Mouse (Mus musculus) C2C12 (cell line): ENCODE measurements at regions not wholly inside any gene's neighbourhood (a gene's known extent, or its start where the extent isn't known, plus 50 kb on each side); places are given as distances from the start of the nearest gene placed in this dataset.

Experiments
- H3K27me3 ChIP-seq: one replicate; pipeline ENCODE4 v1.6.1; 2011; ENCODE audit not compliant: control insufficient read depth, insufficient read depth, insufficient read length
- H3K36me3 ChIP-seq: one replicate; pipeline ENCODE4 v1.6.1; 2011; ENCODE audit not compliant: control insufficient read depth, insufficient read depth
- H3K4me3 ChIP-seq: one replicate; pipeline ENCODE4 v1.5.1; 2011; ENCODE audit warnings: mild to moderate bottlenecking, control low read depth; ENCODE audit not compliant: poor library complexity, insufficient read depth, severe bottlenecking
- H3K79me2 ChIP-seq: one replicate; pipeline ENCODE4 v1.6.1; 2011; ENCODE audit not compliant: control insufficient read depth, insufficient read depth
- H3K79me3 ChIP-seq: one replicate; pipeline ENCODE4 v1.6.1; 2011; ENCODE audit warnings: low read depth, control low read depth
- H3ac ChIP-seq: one replicate; pipeline ENCODE3; 2011; ENCODE audit warnings: low read depth; ENCODE audit not compliant: control insufficient read depth, insufficient read length
- CEBPB ChIP-seq: IDR thresholded peaks from one replicate; pipeline ENCODE4 v1.6.1; 2011; ENCODE audit warnings: low read depth, mild to moderate bottlenecking, control low read depth, moderate library complexity
- CTCF ChIP-seq: IDR thresholded peaks from one replicate; pipeline ENCODE4 v1.5.1; 2011; ENCODE audit not compliant: control insufficient read depth, insufficient read depth, insufficient read length
- FOSL1 ChIP-seq: IDR thresholded peaks from one replicate; pipeline ENCODE4 v1.8.0; 2011; ENCODE audit warnings: mild to moderate bottlenecking, low read length; ENCODE audit not compliant: poor library complexity, insufficient read depth, severe bottlenecking
- MAX ChIP-seq: IDR thresholded peaks from one replicate; pipeline ENCODE4 v1.6.1; 2011; ENCODE audit warnings: mild to moderate bottlenecking, control low read depth
- MYOD1 ChIP-seq: IDR thresholded peaks from one replicate; pipeline ENCODE4 v1.6.1; 2011; ENCODE audit warnings: low read depth; ENCODE audit not compliant: control insufficient read depth, insufficient read length
- MYOG ChIP-seq: IDR thresholded peaks from one replicate; pipeline ENCODE4 v1.6.1; 2011; ENCODE audit not compliant: control insufficient read depth, insufficient read length; ENCODE audit errors: extremely low read depth
- USF1 ChIP-seq: IDR thresholded peaks from one replicate; pipeline ENCODE4 v1.6.1; 2011; ENCODE audit warnings: low read depth, mild to moderate bottlenecking, control low read depth, moderate library complexity

- H3K27me3 ChIP-seq, result no peaks in the 10 kb centered on the region
- TF ChIP-seq MYOD1 (no peak), USF1 (no peak), CEBPB (no peak), MAX (no peak), CTCF (no peak), MYOG (no peak), FOSL1 (no peak)
- H3ac ChIP-seq, result no peak overlapping the region
- no peak overlapping the region for H3K4me3 ChIP-seq
- no peaks in the 10 kb centered on the region for H3K79me3 ChIP-seq
- no peaks in the 10 kb centered on the region for H3K36me3 ChIP-seq
- H3K79me2 ChIP-seq, result no peaks in the 10 kb centered on the region
Observed at GRCm38 (mm10) chr11:113014186-113015010, 232.4 kb downstream of the Sox9 start.

- H3K36me3 ChIP-seq, result no peaks in the 10 kb centered on the region
- H3K79me2 ChIP-seq, result no peaks in the 10 kb centered on the region
- H3K79me3 ChIP-seq, result no peaks in the 10 kb centered on the region
- H3K4me3 ChIP-seq, result no peak overlapping the region
- TF ChIP-seq MYOG, result no peak
- TF ChIP-seq USF1, result no peak
- no peak for TF ChIP-seq MYOD1
- no peak for TF ChIP-seq CTCF
- TF ChIP-seq FOSL1, result no peak
- no peak for TF ChIP-seq MAX
- no peak for TF ChIP-seq CEBPB
- H3ac ChIP-seq, result no peak overlapping the region
- H3K27me3 ChIP-seq, result no peaks in the 10 kb centered on the region
Observed at GRCm38 (mm10) chr11:113015686-113016304, 233.8 kb downstream of the Sox9 start.

- TF ChIP-seq FOSL1 (no peak), CTCF (no peak), CEBPB (no peak), MYOD1 (no peak), MYOG (no peak), USF1 (no peak), MAX (no peak)
- Histone ChIP-seq H3K79me3 (no peaks in the 10 kb centered on the region), H3K27me3 (no peaks in the 10 kb centered on the region), H3ac (no peak overlapping the region), H3K79me2 (no peaks in the 10 kb centered on the region), H3K4me3 (no peak overlapping the region), H3K36me3 (no peaks in the 10 kb centered on the region)
Observed at GRCm38 (mm10) chr11:113016801-113017715, 235.0 kb downstream of the Sox9 start.

GRCm38 (mm10) chr11:113021533-113021932 is 239.5 kb downstream of the Sox9 start:
- no peaks in the 10 kb centered on the region for H3K36me3 ChIP-seq
- H3K4me3 ChIP-seq, result no peak overlapping the region
- H3K27me3 ChIP-seq, result no peaks in the 10 kb centered on the region
- TF ChIP-seq FOSL1 (no peak), CTCF (no peak), MYOG (no peak), CEBPB (no peak), MYOD1 (no peak), USF1 (no peak), MAX (no peak)
- no peaks in the 10 kb centered on the region for H3K79me3 ChIP-seq
- no peaks in the 10 kb centered on the region for H3K79me2 ChIP-seq
- H3ac ChIP-seq, result no peak overlapping the region

GRCm38 (mm10) chr11:113026994-113027393 is 245.0 kb downstream of the Sox9 start:
- no peak for TF ChIP-seq USF1
- TF ChIP-seq MYOG, result no peak
- TF ChIP-seq CEBPB, result no peak
- no peak for TF ChIP-seq CTCF
- TF ChIP-seq MYOD1, result no peak
- TF ChIP-seq MAX, result no peak
- TF ChIP-seq FOSL1, result no peak
- H3K79me3 ChIP-seq, result no peaks in the 10 kb centered on the region
- no peak overlapping the region for H3K4me3 ChIP-seq
- H3K79me2 ChIP-seq, result no peaks in the 10 kb centered on the region
- no peaks in the 10 kb centered on the region for H3K27me3 ChIP-seq
- no peak overlapping the region for H3ac ChIP-seq
- H3K36me3 ChIP-seq, result no peaks in the 10 kb centered on the region
